Mouse (Mus musculus) liver, embryonic 11.5 days (tissue): ENCODE measurements at regions not wholly inside any gene's neighbourhood (a gene's known extent, or its start where the extent isn't known, plus 50 kb on each side); places are given as distances from the start of the nearest gene placed in this dataset.

Experiments
- ATAC-seq: fragments of 200-750 bp; cut with Nextera tagmentation; replicated peaks from 2 replicates; pipeline ENCODE4 v1.8.0; 2017; ENCODE audit warnings: moderate number of reproducible peaks, mild to moderate bottlenecking, moderate TSS enrichment, moderate library complexity; ENCODE audit not compliant: low FRiP score
- DNase-seq: peaks from one replicate; pipeline ENCODE4 v3.0.0-alpha.2; 2017; ENCODE audit warnings: low spot score
- H3K27ac ChIP-seq: fragments of 300-500 bp; sonication (generic); 2 replicates; pipeline ENCODE4 v1.5.1; 2014; ENCODE audit warnings: mild to moderate bottlenecking, low read depth, low read length, control low read depth
- H3K27me3 ChIP-seq: fragments of 300-500 bp; sonication (generic); replicated peaks from 2 replicates; pipeline ENCODE4 v1.6.1; 2014; ENCODE audit warnings: low read length, mixed read lengths; ENCODE audit not compliant: control insufficient read depth, insufficient read depth
- H3K36me3 ChIP-seq: fragments of 300-500 bp; sonication (generic); 2 replicates; pipeline ENCODE4 v1.6.1; 2014; ENCODE audit warnings: mild to moderate bottlenecking, low read length, moderate library complexity, mixed read lengths; ENCODE audit not compliant: control insufficient read depth, insufficient read depth
- H3K4me1 ChIP-seq: fragments of 300-500 bp; sonication (generic); replicated peaks from 2 replicates; pipeline ENCODE4 v1.6.1; 2014; ENCODE audit warnings: low read length, mixed read lengths; ENCODE audit not compliant: control insufficient read depth, insufficient read depth
- H3K4me2 ChIP-seq: fragments of 300-500 bp; sonication (generic); 2 replicates; pipeline ENCODE4 v1.6.1; 2014; ENCODE audit warnings: mild to moderate bottlenecking, control low read depth, moderate library complexity
- H3K4me3 ChIP-seq: fragments of 300-500 bp; sonication (generic); 2 replicates; pipeline ENCODE4 v1.5.1; 2014; ENCODE audit warnings: low read depth, low read length, control low read depth
- H3K9ac ChIP-seq: fragments of 300-500 bp; sonication (generic); 2 replicates; pipeline ENCODE4 v1.6.1; 2014; ENCODE audit warnings: low read depth, low read length, control low read depth
- H3K9me3 ChIP-seq: fragments of 300-500 bp; sonication (generic); 2 replicates; pipeline ENCODE4 v1.6.1; 2016; ENCODE audit warnings: low read length, inconsistent platforms, mixed read lengths; ENCODE audit not compliant: control insufficient read depth
- WGBS: fragments of 180-500 bp; shearing (Covaris S2); extraction: QIAGEN DNeasy Blood & Tissue Kit; methylation state at CpG from one replicate; pipeline ENCODE4 v1.1.7; 2014; 5-methylcytosine and 5-hydroxymethylcytosine counted together

DNA sequence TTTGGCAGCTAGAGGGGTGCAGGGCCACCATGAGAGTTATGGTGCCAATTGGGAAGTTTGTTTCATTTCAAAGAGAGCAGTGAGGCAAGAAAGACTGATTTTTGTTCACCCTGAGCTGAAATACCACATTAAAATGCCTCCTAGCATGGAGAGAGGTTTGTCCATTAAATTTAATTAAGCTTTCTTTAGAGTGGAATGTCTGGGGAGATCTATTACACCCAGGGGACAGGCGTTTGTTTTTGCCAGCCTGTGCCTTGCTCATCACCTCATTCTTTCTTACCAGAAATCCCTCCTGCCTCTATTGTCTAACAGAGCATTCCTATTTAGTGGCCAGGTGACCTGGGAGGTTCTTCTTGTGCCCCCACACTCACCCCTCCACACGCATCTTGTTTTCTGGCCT is 55.2 kb upstream of the Rcn1 start:
- no peaks in the 10 kb centered on the region for H3K4me1 ChIP-seq
- DNase-seq (no peak), ATAC-seq (no peak)
- H3K36me3 ChIP-seq = no peaks in the 10 kb centered on the region
- no peak overlapping the region for H3K9ac ChIP-seq
- no peak overlapping the region for H3K4me2 ChIP-seq
- 63% methylated on average over 2 of the region's 2 CpGs for WGBS
- no peaks in the 10 kb centered on the region for H3K9me3 ChIP-seq
- H3K27me3 ChIP-seq = no peaks in the 10 kb centered on the region
- no peak overlapping the region for H3K27ac ChIP-seq
- no peak overlapping the region for H3K4me3 ChIP-seq

DNA sequence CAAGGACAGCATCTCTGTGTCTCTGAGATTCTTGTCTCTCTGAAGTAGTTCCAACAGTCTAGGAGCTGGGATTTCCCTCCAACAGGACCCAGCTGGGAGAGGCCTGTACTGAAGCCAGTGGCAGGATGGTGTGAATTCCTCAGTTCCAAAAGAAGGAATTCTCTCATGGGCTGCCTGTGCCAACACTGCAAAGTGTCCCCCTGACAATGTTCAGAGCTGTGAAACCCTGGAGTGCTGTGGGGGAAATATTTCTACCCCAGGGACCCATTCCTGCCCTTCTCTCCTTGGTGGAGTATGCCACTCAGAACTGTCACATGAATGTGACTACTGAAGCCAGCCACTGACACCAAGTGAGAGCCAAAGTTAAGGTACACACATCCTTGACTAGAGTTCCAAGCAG is 55.7 kb upstream of the Rcn1 start:
- H3K4me2 ChIP-seq = no peak overlapping the region
- H3K9me3 ChIP-seq = no peaks in the 10 kb centered on the region
- DNase-seq = no peak
- H3K27me3 ChIP-seq = no peaks in the 10 kb centered on the region
- no peak for ATAC-seq
- H3K4me1 ChIP-seq = no peaks in the 10 kb centered on the region
- no peak overlapping the region for H3K27ac ChIP-seq
- H3K4me3 ChIP-seq = no peak overlapping the region
- no peaks in the 10 kb centered on the region for H3K36me3 ChIP-seq
- no peak overlapping the region for H3K9ac ChIP-seq

GRCm38 (mm10) chr2:105458643-105459042 is 59.5 kb upstream of the Rcn1 start:
- ATAC-seq (no peak), DNase-seq (no peak)
- no peaks in the 10 kb centered on the region for H3K9me3 ChIP-seq
- no peaks in the 10 kb centered on the region for H3K36me3 ChIP-seq
- H3K9ac ChIP-seq = no peak overlapping the region
- H3K4me3 ChIP-seq = no peak overlapping the region
- no peak overlapping the region for H3K4me2 ChIP-seq
- peaks cover 2% of the 10 kb centered on the region for H3K27me3 ChIP-seq
- no peaks in the 10 kb centered on the region for H3K4me1 ChIP-seq
- 76% methylated on average over 4 of the region's 4 CpGs for WGBS
- no peak overlapping the region for H3K27ac ChIP-seq

- DNase-seq (no peak), ATAC-seq (no peak)
- Histone ChIP-seq H3K36me3 (no peaks in the 10 kb centered on the region), H3K27ac (no peak overlapping the region), H3K4me3 (no peak overlapping the region), H3K9me3 (no peaks in the 10 kb centered on the region), H3K4me1 (no peaks in the 10 kb centered on the region), H3K4me2 (no peak overlapping the region), H3K9ac (no peak overlapping the region), H3K27me3 (peaks cover 2% of the 10 kb centered on the region)
- WGBS = 67% methylated on average over 9 of the region's 9 CpGs
These were observed 60.4 kb upstream of the Rcn1 start for GRCm38 (mm10) chr2:105459512-105459911.

DNA sequence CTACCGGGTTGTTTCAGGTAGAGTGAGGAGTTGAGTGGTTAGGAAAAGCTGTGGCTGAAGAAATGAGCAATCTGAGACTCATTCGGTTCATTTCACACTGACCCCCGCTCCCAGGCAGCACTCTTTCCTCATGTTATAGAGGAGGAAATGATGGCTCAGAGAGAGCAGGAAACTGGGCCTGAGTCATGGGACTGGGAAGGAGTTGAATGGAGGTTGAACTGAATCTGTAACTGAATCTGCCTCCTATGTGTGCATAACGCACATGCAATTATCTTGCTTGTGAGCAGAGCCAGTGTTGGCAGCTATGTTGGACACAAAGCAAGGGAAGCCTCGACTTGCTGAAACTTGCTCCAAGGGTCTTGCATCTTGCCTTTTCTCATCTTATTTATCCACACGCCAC is 66.5 kb upstream of the Rcn1 start:
- Histone ChIP-seq H3K4me3 (no peak overlapping the region), H3K4me1 (no peaks in the 10 kb centered on the region), H3K9me3 (no peaks in the 10 kb centered on the region), H3K27ac (no peak overlapping the region), H3K4me2 (no peak overlapping the region), H3K27me3 (peaks cover 2% of the 10 kb centered on the region), H3K36me3 (no peaks in the 10 kb centered on the region), H3K9ac (no peak overlapping the region)
- WGBS = 74% methylated on average over 6 of the region's 6 CpGs
- DNase-seq (no peak), ATAC-seq (no peak)

DNA sequence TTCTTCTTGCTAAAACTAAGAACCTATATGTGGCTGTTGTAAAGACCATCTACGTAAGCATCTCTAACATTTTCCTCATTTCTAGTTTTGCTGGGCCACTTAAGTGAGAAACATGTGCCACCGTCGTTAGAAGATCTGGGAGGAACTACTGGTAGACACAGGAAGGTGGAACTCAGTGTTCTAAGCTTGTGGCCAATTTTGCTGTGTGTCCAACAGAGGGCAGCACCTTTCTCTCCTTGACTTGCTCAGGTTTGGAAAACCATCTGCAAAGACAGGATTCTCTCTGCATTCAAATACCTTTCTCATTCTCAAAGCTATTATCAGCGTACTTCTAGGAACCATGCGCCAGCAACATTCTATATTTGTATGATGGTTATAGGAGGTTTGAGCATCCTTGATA is 69.8 kb upstream of the Rcn1 start:
- DNase-seq (no peak), ATAC-seq (no peak)
- 40% methylated on average over 5 of the region's 5 CpGs for WGBS
- no peaks in the 10 kb centered on the region for H3K4me1 ChIP-seq
- H3K4me2 ChIP-seq = no peak overlapping the region
- no peaks in the 10 kb centered on the region for H3K27me3 ChIP-seq
- no peaks in the 10 kb centered on the region for H3K9me3 ChIP-seq
- H3K4me3 ChIP-seq = no peak overlapping the region
- no peak overlapping the region for H3K27ac ChIP-seq
- H3K36me3 ChIP-seq = no peaks in the 10 kb centered on the region
- H3K9ac ChIP-seq = no peak overlapping the region

- Histone ChIP-seq H3K4me1 (no peaks in the 10 kb centered on the region), H3K9ac (no peak overlapping the region), H3K4me2 (no peak overlapping the region), H3K9me3 (no peaks in the 10 kb centered on the region), H3K27ac (no peak overlapping the region), H3K27me3 (no peaks in the 10 kb centered on the region), H3K4me3 (no peak overlapping the region), H3K36me3 (no peaks in the 10 kb centered on the region)
- WGBS = 67% methylated on average over 7 of the region's 7 CpGs
- no peak for DNase-seq
- no peak; the same call in 1 of the 2 replicates for ATAC-seq
These were observed 77.0 kb upstream of the Rcn1 start for GRCm38 (mm10) chr2:105476028-105476677.

GRCm38 (mm10) chr2:105481990-105482592 is 83.0 kb upstream of the Rcn1 start:
- 74% methylated on average over 11 of the region's 11 CpGs for WGBS
- no peak for DNase-seq

DNA sequence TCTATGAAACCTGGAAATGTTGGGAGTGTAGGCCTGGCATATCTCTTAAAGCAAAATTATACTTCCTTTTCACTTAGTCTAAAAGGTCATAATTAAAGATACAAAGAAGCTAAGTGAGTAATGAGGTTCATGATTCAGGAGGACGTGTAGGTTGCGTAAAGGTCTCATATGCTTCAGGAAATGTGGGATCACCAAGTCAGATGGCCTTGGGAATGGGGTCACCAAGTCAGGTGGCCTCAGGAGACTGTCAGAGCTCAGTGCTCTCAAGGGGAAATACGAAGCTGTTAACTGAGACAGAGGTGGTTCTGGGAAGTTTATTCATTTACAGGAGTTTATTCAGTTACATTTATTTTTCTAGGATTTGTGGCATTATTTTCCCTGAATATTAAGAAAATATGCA is 85.4 kb upstream of the Rcn1 start:
- DNase-seq (no peak), ATAC-seq (no peak)
- H3K27me3 ChIP-seq = no peaks in the 10 kb centered on the region
- no peak overlapping the region for H3K9ac ChIP-seq
- no peaks in the 10 kb centered on the region for H3K36me3 ChIP-seq
- WGBS = 67% methylated on average over 3 of the region's 3 CpGs
- H3K4me3 ChIP-seq = no peak overlapping the region
- no peaks in the 10 kb centered on the region for H3K4me1 ChIP-seq
- no peaks in the 10 kb centered on the region for H3K9me3 ChIP-seq
- no peak overlapping the region for H3K27ac ChIP-seq
- H3K4me2 ChIP-seq = no peak overlapping the region

More at GRCm38 (mm10) chr2:105481990-105482592, 83.0 kb upstream of the Rcn1 start:
- Histone ChIP-seq H3K4me1 (no peaks in the 10 kb centered on the region), H3K4me3 (no peak overlapping the region), H3K27ac (no peak overlapping the region), H3K36me3 (no peaks in the 10 kb centered on the region), H3K4me2 (no peak overlapping the region), H3K9ac (no peak overlapping the region), H3K27me3 (no peaks in the 10 kb centered on the region), H3K9me3 (no peaks in the 10 kb centered on the region)
- no peak for ATAC-seq
